Mouse (Mus musculus): ENCODE data around the gene Dbf4. TPM values are rescaled to one million over a fixed set of nuclear protein-coding genes. Genes with fewer than 3 reads are reported as not detected.
A peak's percentile ranks its signal among the peaks of the same experiment; 100 is the strongest.

Gene Dbf4
- total and polyA plus RNA-seq, 3 experiments, result 50.0 to 119 (median 103) TPM

DNA sequence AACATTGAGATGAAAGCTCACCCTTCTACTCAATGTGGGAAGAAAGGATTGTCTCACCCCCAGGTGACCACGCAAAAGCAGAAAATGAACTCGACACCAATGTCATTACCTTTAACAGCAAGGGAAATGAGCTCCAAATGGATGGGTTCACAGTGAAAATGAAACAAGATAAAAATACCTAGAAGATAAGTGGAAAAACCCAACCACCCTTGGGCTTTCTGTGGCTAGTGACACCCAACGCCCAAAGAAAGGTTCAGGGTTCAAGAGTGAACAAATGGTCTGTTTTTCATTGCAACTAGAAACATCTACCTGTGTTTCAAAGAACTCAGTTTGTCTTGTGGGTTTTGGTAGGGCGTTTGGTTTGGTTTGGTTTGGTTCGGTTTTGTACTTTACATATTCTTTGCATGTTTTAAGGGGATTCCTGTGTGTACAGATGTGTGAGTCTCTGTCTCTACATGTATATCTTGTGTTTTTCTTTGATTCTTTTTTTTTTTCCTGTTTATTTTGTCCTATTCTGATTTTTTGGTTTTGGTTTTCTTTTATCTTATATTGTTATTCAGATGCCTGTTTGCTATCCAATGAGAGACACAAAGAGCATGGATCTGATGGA lies 48.1 kb downstream of the Dbf4 start (continued):
- peak; percentile 61 for TF ChIP-seq SIN3A (IDR thresholded peaks at IDR 0.05; ENCODE audit: low read length)
- TF ChIP-seq KAT2A (IDR thresholded peaks at IDR 0.05; ENCODE audit: insufficient replicate concordance, low read length), result no peak
- TF ChIP-seq ZNF384 (IDR thresholded peaks at IDR 0.05; ENCODE audit: low read depth, low read length), result peak; percentile 66
- TF ChIP-seq BHLHE40 (IDR thresholded peaks at IDR 0.05; ENCODE audit: low read depth, low read length), result peak; percentile 48; the same call in 1 of the 2 replicates
- no peak for TF ChIP-seq PAX5 (IDR thresholded peaks at IDR 0.05; ENCODE audit: low read length)
- no peak for TF ChIP-seq ELF1 (IDR thresholded peaks at IDR 0.05; ENCODE audit: low read depth, low read length)
- TF ChIP-seq USF2 (conservative IDR thresholded peaks at IDR 0.05; ENCODE audit: low read depth, low read length), result no peak
- peak; percentile 85; the same call in 1 of the 2 replicates for TF ChIP-seq IRF4 (IDR thresholded peaks at IDR 0.05; ENCODE audit: low read depth, low read length)
- TF ChIP-seq SMC3 (IDR thresholded peaks at IDR 0.05; ENCODE audit: low read depth, low read length), result no peak
- TF ChIP-seq GABPA (IDR thresholded peaks at IDR 0.05; ENCODE audit: insufficient replicate concordance, low read depth, low read length), result no peak
- no peak for TF ChIP-seq ZMIZ1 (IDR thresholded peaks at IDR 0.05; ENCODE audit: low read depth, low read length)
- TF ChIP-seq MAFK (IDR thresholded peaks at IDR 0.05; ENCODE audit: insufficient replicate concordance, low read length), result 0 out of 2 replicates have a peak, but pooled peaks have one; percentile 30
- TF ChIP-seq CHD2 (IDR thresholded peaks at IDR 0.05; ENCODE audit: low read length), result 0 out of 2 replicates have a peak, but pooled peaks have one; percentile 42
- TF ChIP-seq POLR2AphosphoS2 (IDR thresholded peaks at IDR 0.05; ENCODE audit: low read depth, low read length), result no peak

DNA sequence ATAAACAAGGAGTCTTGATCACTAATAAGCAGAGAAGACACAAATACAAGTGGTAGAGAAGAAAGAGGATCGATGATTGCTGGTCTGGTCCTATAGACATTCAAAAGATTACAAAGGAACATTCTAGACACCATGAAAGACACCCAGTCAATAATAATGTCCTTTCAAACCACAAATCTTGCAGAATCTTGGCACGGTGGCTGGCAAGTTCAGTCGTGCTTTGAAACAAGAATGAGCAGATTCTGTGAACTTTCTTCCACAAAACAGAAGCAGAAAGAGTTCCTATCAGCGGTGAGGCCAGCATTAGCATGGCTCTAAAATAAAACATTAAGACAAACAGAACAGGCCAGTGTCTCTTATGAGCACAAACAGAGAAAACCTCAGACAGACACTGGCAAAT lies 49.1 kb downstream of the Dbf4 start:
- in situ Hi-C loops (cut with MboI; ENCODE audit: low pct_ligation_motif_present, low pct_unique_long_range_greater_than_20kb, low sequenced_read_pairs), result no loop called here
- peak overlapping the region; percentile 63 for H3K9ac ChIP-seq (ENCODE audit: insufficient read depth, low read depth)
- H3K9me3 ChIP-seq (replicated peaks; ENCODE audit: low read length), result no peaks in the 10 kb centered on the region
- H3K27me3 ChIP-seq (replicated peaks), result no peaks in the 10 kb centered on the region
- H3K4me3 ChIP-seq (replicated peaks in 1 of 3; ENCODE audit: low read depth in 2 of 3, low read length in 2 of 3, poor library complexity in 1 of 3), result peak overlapping the region in 1 of 3 experiments; percentile 12
- peaks cover 0 to 23% of the 10 kb centered on the region in 2 experiments; a peak in 2 of 4 replicates for H3K4me1 ChIP-seq (ENCODE audit: control insufficient read depth in 1 of 2, insufficient read depth in 2 of 2)
- H3K27ac ChIP-seq (ENCODE audit: insufficient read depth, low read depth), result peak overlapping the region; percentile 80
- no peaks in the 10 kb centered on the region for H3K36me3 ChIP-seq (replicated peaks in 1 of 2; ENCODE audit: control insufficient read depth in 1 of 2, insufficient read depth in 1 of 2, low read length in 1 of 2)
- TF ChIP-seq CHD1 (IDR thresholded peaks at IDR 0.05; ENCODE audit: low read depth, low read length) (peak; percentile 58; the same call in 1 of the 2 replicates), GABPA (IDR thresholded peaks at IDR 0.05; ENCODE audit: insufficient replicate concordance, low read depth, low read length) (no peak), IRF4 (IDR thresholded peaks at IDR 0.05; ENCODE audit: low read depth, low read length) (peak; percentile 32; the same call in 1 of the 2 replicates)
- no peaks in the 10 kb centered on the region for H3K79me2 ChIP-seq (replicated peaks; ENCODE audit: control insufficient read depth, extremely low read depth, insufficient read depth, poor library complexity, severe bottlenecking)
- H3K4me2 ChIP-seq (ENCODE audit: insufficient read depth, low read depth, poor library complexity, severe bottlenecking), result peak overlapping the region; percentile 95
- DNase-seq (ENCODE audit: extremely low read depth), result no peak
- dilution Hi-C loops (cut with MboI; ENCODE audit: extremely low pct_ligation_motif_present, extremely low pct_unique_long_range_greater_than_20kb, low sequenced_read_pairs), result no loop called here

DNA sequence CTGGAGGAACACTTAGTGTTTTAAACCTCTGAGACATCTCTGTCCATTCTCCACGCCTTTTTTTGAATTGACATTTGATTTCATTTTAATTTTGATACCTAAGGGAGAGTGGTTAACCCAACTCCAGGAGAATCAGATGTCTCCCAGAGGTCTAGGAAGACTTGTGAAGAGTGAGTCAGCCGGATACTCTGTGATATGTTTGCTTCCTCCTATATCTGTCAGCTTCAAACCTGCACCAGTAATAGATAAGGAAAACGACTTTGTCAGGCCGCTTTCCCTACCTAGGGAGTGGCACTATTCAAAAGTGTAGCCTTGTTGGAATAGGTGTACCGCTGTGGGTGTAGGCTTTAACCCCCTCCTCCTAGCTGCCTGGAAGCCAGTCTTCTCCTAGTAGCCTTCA lies 53.7 kb downstream of the Dbf4 start:
- Histone ChIP-seq H3K36me3 (replicated peaks in 1 of 2; ENCODE audit: control insufficient read depth in 1 of 2, insufficient read depth in 1 of 2, low read length in 1 of 2) (no peaks in the 10 kb centered on the region), H3K27ac (ENCODE audit: insufficient read depth, low read depth) (no peak overlapping the region), H3K4me2 (ENCODE audit: insufficient read depth, low read depth, poor library complexity, severe bottlenecking) (no peak overlapping the region), H3K4me3 (replicated peaks in 1 of 3; ENCODE audit: low read depth in 2 of 3, low read length in 2 of 3, poor library complexity in 1 of 3) (no peak overlapping the region), H3K4me1 (ENCODE audit: control insufficient read depth in 1 of 2, insufficient read depth in 2 of 2) (peaks cover 0 to 6% of the 10 kb centered on the region in 2 experiments; a peak in 2 of 4 replicates), H3K9ac (ENCODE audit: insufficient read depth, low read depth) (no peak overlapping the region), H3K27me3 (replicated peaks) (no peaks in the 10 kb centered on the region), H3K9me3 (replicated peaks; ENCODE audit: low read length) (peaks cover 6% of the 10 kb centered on the region), H3K79me2 (replicated peaks; ENCODE audit: control insufficient read depth, extremely low read depth, insufficient read depth, poor library complexity, severe bottlenecking) (no peaks in the 10 kb centered on the region)
- TF ChIP-seq ZC3H11A (IDR thresholded peaks at IDR 0.05; ENCODE audit: low read depth, low read length) (no peak), NELFE (IDR thresholded peaks at IDR 0.05; ENCODE audit: low read depth, low read length) (no peak), JUND (conservative IDR thresholded peaks at IDR 0.05; ENCODE audit: low read depth, low read length) (no peak), RAD21 (IDR thresholded peaks at IDR 0.05; ENCODE audit: low read depth, low read length) (no peak), MAFK (IDR thresholded peaks at IDR 0.05; ENCODE audit: insufficient replicate concordance, low read length) (no peak), NRF1 (IDR thresholded peaks at IDR 0.05; ENCODE audit: low read depth, low read length) (no peak), ZNF384 (IDR thresholded peaks at IDR 0.05; ENCODE audit: low read depth, low read length) (no peak), PAX5 (IDR thresholded peaks at IDR 0.05; ENCODE audit: low read length) (no peak), SMC3 (IDR thresholded peaks at IDR 0.05; ENCODE audit: low read depth, low read length) (no peak), JUN (IDR thresholded peaks at IDR 0.05; ENCODE audit: insufficient read depth, low read depth, low read length) (no peak), ZKSCAN1 (IDR thresholded peaks at IDR 0.05; ENCODE audit: borderline replicate concordance, low read depth, low read length) (no peak), MAX (IDR thresholded peaks at IDR 0.05; ENCODE audit: low read length) (no peak), UBTF (IDR thresholded peaks at IDR 0.05; ENCODE audit: low read depth, low read length) (no peak), TBP (conservative IDR thresholded peaks at IDR 0.05; ENCODE audit: low read depth, low read length) (no peak), POLR2AphosphoS2 (IDR thresholded peaks at IDR 0.05; ENCODE audit: low read depth, low read length) (no peak), CTCF (conservative IDR thresholded peaks at IDR 0.05 in 1 of 2, IDR thresholded peaks at IDR 0.05 in 1 of 2; ENCODE audit: low read depth in 2 of 2, low read length in 2 of 2) (no peak)
- DNase-seq (ENCODE audit: extremely low read depth), result no peak
- in situ Hi-C loops (cut with MboI; ENCODE audit: low pct_ligation_motif_present, low pct_unique_long_range_greater_than_20kb, low sequenced_read_pairs), result no loop called here
- dilution Hi-C loops (cut with MboI; ENCODE audit: extremely low pct_ligation_motif_present, extremely low pct_unique_long_range_greater_than_20kb, low sequenced_read_pairs), result no loop called here
